Mouse (Mus musculus) intestine, postnatal 0 days (tissue): Measurements from ENCODE around the gene Iqce. TPM values are rescaled to one million over a fixed set of nuclear protein-coding genes. Genes with fewer than 3 reads are reported as not detected.
A peak's percentile ranks its signal among the peaks of the same experiment; 100 is the strongest.

ENCODE experiments used
- ATAC-seq: fragments of 200-750 bp; cut with Nextera tagmentation; 2 replicates; pipeline ENCODE4 v1.8.0; 2017; ENCODE audit warnings: mild to moderate bottlenecking, moderate TSS enrichment, moderate library complexity
- H3K27ac ChIP-seq: fragments of 300-500 bp; sonication (generic); 2 replicates; pipeline ENCODE4 v1.5.1; 2014; ENCODE audit warnings: mild to moderate bottlenecking, low read depth, low read length, moderate library complexity
- H3K27me3 ChIP-seq: fragments of 300-500 bp; sonication (generic); replicated peaks from 2 replicates; pipeline ENCODE4 v1.6.1; 2014; ENCODE audit warnings: low read length, mixed read lengths; ENCODE audit not compliant: control insufficient read depth, insufficient read depth
- H3K36me3 ChIP-seq: fragments of 300-500 bp; sonication (generic); 2 replicates; pipeline ENCODE4 v1.6.1; 2014; ENCODE audit warnings: mild to moderate bottlenecking, moderate library complexity; ENCODE audit not compliant: control insufficient read depth, insufficient read depth
- H3K4me1 ChIP-seq: fragments of 300-500 bp; sonication (generic); replicated peaks from 2 replicates; pipeline ENCODE4 v1.6.1; 2014; ENCODE audit warnings: antibody characterized with exemption, low read length, mixed read lengths; ENCODE audit not compliant: control insufficient read depth, insufficient read depth
- H3K4me2 ChIP-seq: fragments of 300-500 bp; sonication (generic); replicated peaks from 2 replicates; pipeline ENCODE4 v1.6.1; 2014; ENCODE audit warnings: low read depth, mild to moderate bottlenecking, moderate library complexity
- H3K4me3 ChIP-seq: fragments of 300-500 bp; sonication (generic); 2 replicates; pipeline ENCODE4 v1.5.1; 2014; ENCODE audit warnings: low read depth, low read length
- H3K9ac ChIP-seq: fragments of 300-500 bp; sonication (generic); 2 replicates; pipeline ENCODE4 v1.6.1; 2014; ENCODE audit warnings: mild to moderate bottlenecking, low read depth, low read length
- H3K9me3 ChIP-seq: fragments of 300-500 bp; sonication (generic); 2 replicates; pipeline ENCODE4 v1.6.1; 2016; ENCODE audit warnings: mixed run types; ENCODE audit not compliant: control insufficient read depth
- CTCF ChIP-seq: sonication (generic); IDR thresholded peaks from 2 replicates; pipeline ENCODE4 v1.5.1; 2016; ENCODE audit warnings: low read depth, mild to moderate bottlenecking, control low read depth, antibody characterized with exemption, moderate library complexity
- WGBS: fragments of 180-500 bp; shearing (Covaris S2); extraction: QIAGEN DNeasy Blood & Tissue Kit; methylation state at CpG from one replicate; pipeline ENCODE4 v1.1.7; 2014; 5-methylcytosine and 5-hydroxymethylcytosine counted together
- polyA plus RNA-seq: library from polyadenylated mRNA; unstranded; fragments of >200 nt; fragmentation: Nextera tagmentation; extraction: Ambion mirVana; gene quantifications from 2 replicates; pipeline ENCODE4 v1.2.1, GENCODE M21; 2015

Iqce gene
- polyA plus RNA-seq, 1 experiment from 2014 or later = 5.7 TPM

DNA sequence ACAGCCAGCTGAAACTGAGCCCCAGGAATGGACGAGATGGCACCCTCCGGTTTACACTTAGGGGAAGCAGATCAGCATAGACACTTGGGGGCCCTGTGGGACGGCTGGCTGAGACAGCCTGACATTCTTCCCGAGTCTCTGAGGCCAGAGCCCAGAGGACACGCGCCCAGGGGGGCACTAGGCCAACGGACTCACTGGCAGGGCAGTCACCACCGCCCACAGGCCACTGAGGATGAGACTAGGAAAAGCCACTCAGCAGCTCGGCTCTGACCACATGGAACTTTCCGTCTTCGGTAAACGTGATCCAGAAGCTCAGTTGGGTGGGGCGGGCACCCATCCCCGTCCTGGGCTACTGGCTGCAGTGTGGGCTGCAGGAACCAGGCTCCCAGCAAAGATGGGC is 62.3 kb downstream of the Iqce start:
- Histone ChIP-seq H3K9me3 (no peaks in the 10 kb centered on the region), H3K27me3 (no peaks in the 10 kb centered on the region), H3K36me3 (peaks cover 16% of the 10 kb centered on the region), H3K27ac (peak overlapping the region; percentile 21; the same call in 1 of the 2 replicates), H3K9ac (no peak overlapping the region), H3K4me1 (no peaks in the 10 kb centered on the region), H3K4me2 (no peak overlapping the region), H3K4me3 (no peak overlapping the region)
- ATAC-seq = no peak
- 79% methylated on average over 14 of the region's 14 CpGs for WGBS
- TF ChIP-seq CTCF = no peak

DNA sequence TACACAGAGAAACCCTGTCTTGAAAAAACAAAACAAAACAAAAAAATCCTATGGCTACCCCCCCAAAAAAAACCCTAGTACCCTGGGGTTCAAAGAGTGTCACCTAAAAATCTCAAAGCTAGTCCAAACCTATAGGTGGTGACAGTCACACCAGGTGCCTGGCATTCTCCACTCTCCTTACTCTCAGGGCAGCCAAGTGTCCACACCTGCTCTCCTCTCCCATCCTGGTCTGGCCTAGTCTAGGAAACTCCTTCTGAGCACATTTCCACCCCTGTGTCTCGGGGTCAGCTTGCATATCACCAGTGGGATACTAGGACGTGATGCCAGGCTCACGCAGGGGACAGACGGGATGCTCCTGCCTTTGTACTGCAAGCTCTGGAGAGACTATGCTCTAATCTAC is 62.9 kb downstream of the Iqce start:
- no peaks in the 10 kb centered on the region for H3K27me3 ChIP-seq
- ATAC-seq = no peak
- H3K9me3 ChIP-seq = no peaks in the 10 kb centered on the region
- H3K4me3 ChIP-seq = no peak overlapping the region
- no peak overlapping the region for H3K27ac ChIP-seq
- 86% methylated on average over 4 of the region's 4 CpGs for WGBS
- no peaks in the 10 kb centered on the region for H3K4me1 ChIP-seq
- peaks cover 22% of the 10 kb centered on the region for H3K36me3 ChIP-seq
- TF ChIP-seq CTCF = no peak
- no peak overlapping the region for H3K4me2 ChIP-seq
- no peak overlapping the region for H3K9ac ChIP-seq

DNA sequence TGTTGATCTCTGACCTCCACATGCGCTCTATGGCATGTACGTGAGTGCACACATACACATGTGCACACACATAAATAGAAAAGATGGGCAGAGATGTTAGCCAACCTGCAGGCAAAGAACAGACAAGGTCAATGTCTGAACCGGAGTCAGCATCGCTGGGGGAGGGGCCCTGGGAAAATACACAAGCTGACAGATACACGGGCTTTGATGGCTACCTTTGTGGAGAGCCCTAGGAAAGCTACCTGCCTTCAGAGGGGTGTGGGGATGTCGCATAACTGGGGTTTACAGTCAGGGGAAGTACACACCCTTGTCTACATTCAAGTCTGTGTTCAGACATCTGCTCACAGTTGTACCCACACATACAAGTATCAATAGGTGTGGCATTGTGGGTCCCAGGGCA is 63.7 kb downstream of the Iqce start:
- ATAC-seq = no peak
- WGBS = 81% methylated on average over 6 of the region's 6 CpGs
- H3K9ac ChIP-seq = no peak overlapping the region

DNA sequence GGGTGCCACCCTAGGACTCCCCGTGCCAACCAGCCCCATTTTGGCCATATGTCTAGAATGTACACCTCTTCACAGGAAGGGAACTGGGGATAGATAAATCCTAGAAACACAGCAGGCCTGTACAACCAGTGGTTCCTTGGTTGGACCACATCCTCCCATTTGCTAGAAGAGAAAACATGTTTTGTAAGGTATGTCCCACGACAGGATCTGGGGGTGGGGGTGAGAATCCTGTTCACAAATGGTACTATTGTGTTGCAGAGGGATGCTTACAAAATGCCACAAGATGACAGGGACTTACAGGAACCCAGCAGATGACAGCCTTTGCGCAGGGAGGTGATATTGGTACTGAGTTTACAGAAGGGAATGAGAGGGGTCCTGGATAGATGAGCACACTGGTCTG is 64.2 kb downstream of the Iqce start:
- no peak overlapping the region for H3K4me3 ChIP-seq
- no peak overlapping the region for H3K27ac ChIP-seq
- H3K36me3 ChIP-seq = peaks cover 35% of the 10 kb centered on the region
- H3K27me3 ChIP-seq = no peaks in the 10 kb centered on the region
- 90% methylated on average over 3 of the region's 3 CpGs for WGBS
- no peak for TF ChIP-seq CTCF
- no peak overlapping the region for H3K9ac ChIP-seq
- ATAC-seq = no peak
- H3K4me1 ChIP-seq = no peaks in the 10 kb centered on the region
- H3K9me3 ChIP-seq = no peaks in the 10 kb centered on the region
- H3K4me2 ChIP-seq = no peak overlapping the region

More for the DNA sequence above, 63.7 kb downstream of the Iqce start:
- H3K4me3 ChIP-seq = no peak overlapping the region
- no peak overlapping the region for H3K27ac ChIP-seq
- no peaks in the 10 kb centered on the region for H3K27me3 ChIP-seq
- no peaks in the 10 kb centered on the region for H3K9me3 ChIP-seq
- peaks cover 30% of the 10 kb centered on the region for H3K36me3 ChIP-seq
- H3K4me2 ChIP-seq = no peak overlapping the region
- TF ChIP-seq CTCF = no peak
- H3K4me1 ChIP-seq = no peaks in the 10 kb centered on the region

DNA sequence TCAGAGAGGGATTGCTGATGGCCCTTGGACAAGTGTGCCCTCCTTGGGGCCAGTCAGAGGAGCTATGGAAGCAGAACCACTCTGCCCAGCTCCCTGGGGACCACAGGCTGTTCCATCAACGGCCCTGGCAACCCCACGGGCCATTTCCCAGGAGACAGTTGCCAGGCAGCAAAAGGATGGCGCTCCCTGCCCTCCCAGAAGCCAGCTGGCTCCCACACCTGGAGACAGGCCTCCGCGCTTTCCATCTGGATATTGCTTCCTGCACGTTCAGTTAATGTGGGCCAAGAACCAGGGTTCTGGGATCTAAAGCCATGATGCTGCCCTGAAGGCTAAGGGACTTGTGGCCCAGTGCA is 65.1 kb downstream of the Iqce start:
- Histone ChIP-seq H3K9me3 (no peaks in the 10 kb centered on the region), H3K27ac (no peak overlapping the region), H3K4me3 (no peak overlapping the region), H3K36me3 (peaks cover 44% of the 10 kb centered on the region), H3K27me3 (no peaks in the 10 kb centered on the region), H3K9ac (no peak overlapping the region), H3K4me1 (no peaks in the 10 kb centered on the region), H3K4me2 (no peak overlapping the region)
- TF ChIP-seq CTCF = no peak
- WGBS = 90% methylated on average over 6 of the region's 6 CpGs
- no peak for ATAC-seq

DNA sequence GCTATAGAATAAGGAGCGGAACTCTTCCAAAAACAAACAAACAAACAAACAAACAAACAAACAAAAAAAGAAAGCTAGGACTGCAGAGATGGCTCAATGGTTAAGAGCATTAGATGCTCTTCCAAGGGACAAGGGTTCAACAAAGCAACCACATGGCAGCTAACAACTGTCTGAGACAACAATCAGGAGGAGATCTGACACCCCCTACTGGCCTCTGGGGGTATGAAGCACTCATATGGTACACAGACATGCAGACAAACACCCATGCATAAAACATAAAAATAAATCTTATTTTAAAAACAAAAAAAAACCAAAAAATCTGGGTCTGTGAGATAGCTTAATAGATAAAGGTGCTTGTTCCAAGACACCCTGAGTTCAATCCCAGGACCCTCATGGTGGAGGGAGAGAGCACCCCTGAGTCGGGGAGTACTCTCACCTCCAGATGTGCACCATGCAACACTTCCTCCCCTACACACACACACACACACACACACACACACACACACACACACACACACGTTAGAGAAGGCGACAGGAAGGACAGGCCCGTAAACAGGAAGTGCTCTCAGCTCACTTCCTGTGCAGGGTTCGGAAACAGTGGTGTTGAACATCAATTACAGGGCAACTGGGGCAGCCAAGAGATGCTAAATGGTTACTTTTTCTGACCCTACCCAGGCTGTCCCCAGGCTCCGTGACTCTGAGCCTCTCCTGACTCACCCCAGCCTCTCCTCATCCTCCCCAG is 65.7 kb downstream of the Iqce start:
- H3K4me1 ChIP-seq = no peaks in the 10 kb centered on the region
- no peak overlapping the region for H3K4me2 ChIP-seq
- H3K4me3 ChIP-seq = no peak overlapping the region
- ATAC-seq = 0 out of 2 replicates have a peak, but pooled peaks have one; percentile 14
- peak; percentile 31; the same call in 1 of the 2 replicates for TF ChIP-seq CTCF
- no peaks in the 10 kb centered on the region for H3K27me3 ChIP-seq
- H3K9ac ChIP-seq = no peak overlapping the region
- no peaks in the 10 kb centered on the region for H3K9me3 ChIP-seq
- WGBS = 74% methylated on average over 7 of the region's 7 CpGs
- no peak overlapping the region for H3K27ac ChIP-seq
- peaks cover 50% of the 10 kb centered on the region for H3K36me3 ChIP-seq
